Mouse (Mus musculus) induced T-regulatory cell, adult 2 months (primary cell): ENCODE data around the gene Ptprf.

Experiments
- DNase-seq: peaks from one replicate; pipeline ENCODE4 v3.0.0-alpha.2; 2012; ENCODE audit warnings: low read depth

Gene Ptprf

GRCm38 (mm10) chr4:118257416-118257815 is 33.8 kb downstream of the Ptprf start:
- peak; percentile 2 for DNase-seq

DNA sequence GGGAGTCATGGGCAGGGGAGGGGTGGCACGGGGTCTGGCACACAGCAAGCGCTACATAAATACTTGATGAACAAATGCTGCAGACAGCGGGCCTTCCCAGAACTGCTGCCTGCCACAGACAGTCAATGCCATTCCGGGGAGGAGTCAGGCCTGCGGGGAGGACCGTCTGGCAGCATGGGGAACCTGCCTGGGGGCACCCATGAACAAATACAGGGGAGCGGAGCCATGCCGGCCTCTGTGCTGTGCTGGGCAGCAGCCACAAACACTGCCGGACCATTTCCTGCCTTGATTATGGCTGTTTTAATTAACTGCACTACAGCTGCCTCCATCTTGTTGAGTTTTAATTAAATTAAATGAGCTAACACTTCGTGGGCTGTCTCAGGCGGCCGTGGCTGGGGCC is 35.0 kb downstream of the Ptprf start:
- no peak for DNase-seq

DNA sequence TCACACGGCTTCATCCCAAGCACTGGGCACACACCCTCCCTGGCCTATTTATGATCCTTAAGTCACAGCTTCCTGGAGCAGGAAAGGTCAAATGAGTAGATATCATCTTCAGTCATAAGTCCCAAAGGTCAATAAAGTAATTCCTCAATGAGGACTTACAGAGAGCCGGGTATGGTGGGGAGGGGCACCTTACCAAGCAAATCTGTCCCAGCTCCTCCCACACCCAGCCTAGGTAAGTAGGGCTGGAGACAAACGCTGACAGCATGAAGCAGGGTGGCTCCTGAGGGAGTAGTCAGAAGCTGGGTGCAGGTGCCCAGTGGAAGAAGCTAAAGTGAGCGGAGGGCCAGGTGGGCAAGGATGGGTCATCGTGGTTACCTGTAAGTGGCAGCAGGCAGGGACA is 36.3 kb downstream of the Ptprf start:
- DNase-seq: no peak

- DNase-seq: no peak
Observed at GRCm38 (mm10) chr4:118247323-118247722, 43.9 kb downstream of the Ptprf start.

DNA sequence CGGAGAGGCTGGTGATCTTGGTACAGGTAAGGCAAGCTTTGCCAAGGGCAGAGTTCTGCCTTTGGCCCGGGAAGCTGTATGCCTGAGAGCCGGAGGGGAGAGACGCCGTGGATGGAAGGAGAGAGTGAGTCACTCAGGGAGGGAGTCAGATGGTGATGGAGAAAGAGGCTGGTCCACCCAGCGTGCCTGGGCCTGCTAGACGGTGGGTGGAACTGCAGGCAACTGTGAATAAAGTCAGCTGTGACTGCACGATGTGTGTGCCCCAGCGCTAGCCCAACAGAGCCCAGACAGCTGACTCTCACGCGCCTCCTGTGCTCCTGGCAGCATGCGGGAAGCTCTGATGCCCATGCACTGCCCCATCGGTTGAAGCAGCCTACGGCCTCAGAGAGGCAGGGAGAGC is 45.4 kb downstream of the Ptprf start:
- DNase-seq: no peak

DNA sequence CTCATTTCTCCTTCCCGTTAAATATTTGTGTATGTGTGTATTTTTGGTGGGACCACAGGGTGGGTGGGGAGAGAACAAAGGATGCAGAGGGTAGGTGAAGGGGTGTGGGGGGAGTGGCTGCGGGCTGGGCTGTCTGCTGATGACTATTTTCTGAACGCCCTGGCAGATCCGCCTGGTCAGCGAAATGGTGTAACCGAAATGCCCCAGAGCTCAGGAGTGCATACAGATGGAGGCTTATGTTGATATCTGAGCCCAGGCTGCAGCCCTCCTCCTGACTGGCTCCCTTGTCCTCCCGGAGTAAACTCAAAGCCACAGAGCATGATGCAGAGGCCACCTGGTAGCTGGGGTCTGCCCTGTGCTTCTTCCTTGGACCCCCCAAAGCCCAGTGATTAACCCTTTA is 47.4 kb downstream of the Ptprf start:
- DNase-seq: no peak

- no peak for DNase-seq
Observed at GRCm38 (mm10) chr4:118243298-118243697, 47.9 kb downstream of the Ptprf start.

GRCm38 (mm10) chr4:118239960-118240689 is 51.1 kb downstream of the Ptprf start:
- DNase-seq: no peak

DNA sequence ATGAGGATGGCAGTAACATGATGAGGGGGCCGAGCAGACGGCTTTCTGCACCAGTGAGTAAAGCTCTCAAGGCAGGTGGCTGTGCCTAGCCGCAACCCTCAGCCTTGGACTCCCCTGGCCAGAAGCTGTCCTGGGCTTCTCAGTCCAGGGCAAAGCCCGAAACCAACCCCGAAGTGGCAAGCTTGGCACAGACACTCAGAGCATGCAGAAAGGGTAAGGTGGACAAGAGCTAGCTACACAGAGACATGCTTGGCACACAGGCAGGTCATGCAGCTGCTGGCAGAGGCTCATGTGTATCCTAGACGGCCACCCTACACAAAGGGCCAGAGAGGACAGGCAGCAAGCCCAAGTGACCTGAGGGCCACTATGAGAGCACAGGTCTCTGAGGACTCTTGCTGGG is 52.5 kb downstream of the Ptprf start:
- DNase-seq: no peak

DNA sequence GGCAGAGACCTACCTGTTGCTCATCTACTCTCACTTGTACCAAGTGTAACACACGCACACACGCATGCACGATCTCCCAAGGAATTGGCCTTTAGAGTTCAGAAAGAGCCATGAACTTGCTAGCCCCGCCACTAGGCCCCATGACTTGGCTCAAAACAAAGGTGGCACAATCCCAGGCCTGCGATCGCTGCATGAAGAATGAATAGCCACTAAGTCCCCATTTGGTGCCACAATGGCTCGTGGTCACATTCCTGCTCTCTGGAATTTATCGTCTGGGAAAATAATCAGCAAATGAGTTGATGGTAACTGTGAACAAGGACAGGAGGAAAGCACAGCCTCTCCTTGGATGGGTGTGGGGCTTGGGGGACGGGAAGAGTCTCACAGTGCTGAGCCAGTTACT is 54.3 kb downstream of the Ptprf start:
- no peak for DNase-seq

GRCm38 (mm10) chr4:118234711-118235388 is 56.4 kb downstream of the Ptprf start:
- no peak for DNase-seq

GRCm38 (mm10) chr4:118233886-118234285 is 57.3 kb downstream of the Ptprf start:
- no peak for DNase-seq

GRCm38 (mm10) chr4:118231861-118232260 is 59.3 kb downstream of the Ptprf start:
- DNase-seq: no peak

DNA sequence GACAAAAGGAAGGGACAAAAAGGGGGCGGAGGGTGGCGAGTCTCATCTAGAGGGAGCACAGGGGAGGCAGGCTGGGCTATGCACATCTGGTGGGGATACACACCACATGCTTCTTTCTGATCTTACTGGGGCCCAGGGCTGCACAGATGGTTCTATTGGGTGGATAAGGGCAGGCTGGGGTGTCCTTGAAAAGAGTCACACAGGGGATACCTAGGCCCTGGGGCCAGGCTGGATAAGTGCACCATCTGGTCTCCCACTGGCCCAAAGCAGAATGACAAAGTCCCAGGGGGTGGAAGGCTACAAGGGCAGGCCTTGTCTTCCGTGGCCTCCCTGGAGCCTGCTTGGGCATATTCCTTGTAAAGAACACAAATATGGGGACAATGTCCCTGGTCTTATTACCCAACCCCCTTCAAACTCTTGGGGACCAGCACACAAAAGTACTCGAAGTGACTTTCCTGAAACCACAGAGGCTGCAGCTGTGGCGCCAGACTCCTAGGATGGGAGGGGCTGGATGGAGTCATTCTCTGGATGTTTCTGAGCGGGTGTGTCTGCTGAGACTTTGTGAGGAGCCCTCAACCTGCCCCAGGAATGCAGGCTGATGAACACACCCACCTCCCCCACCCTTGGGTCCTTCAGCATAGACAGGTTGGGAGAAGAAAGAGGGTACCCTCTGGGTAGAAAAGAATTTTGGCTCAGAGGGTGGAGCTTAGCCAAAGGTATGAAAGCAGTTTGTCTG is 62.0 kb downstream of the Ptprf start:
- no peak for DNase-seq

GRCm38 (mm10) chr4:118227398-118227797 is 63.8 kb downstream of the Ptprf start:
- no peak for DNase-seq

GRCm38 (mm10) chr4:118221261-118221660 is 69.9 kb downstream of the Ptprf start:
- DNase-seq: no peak

DNA sequence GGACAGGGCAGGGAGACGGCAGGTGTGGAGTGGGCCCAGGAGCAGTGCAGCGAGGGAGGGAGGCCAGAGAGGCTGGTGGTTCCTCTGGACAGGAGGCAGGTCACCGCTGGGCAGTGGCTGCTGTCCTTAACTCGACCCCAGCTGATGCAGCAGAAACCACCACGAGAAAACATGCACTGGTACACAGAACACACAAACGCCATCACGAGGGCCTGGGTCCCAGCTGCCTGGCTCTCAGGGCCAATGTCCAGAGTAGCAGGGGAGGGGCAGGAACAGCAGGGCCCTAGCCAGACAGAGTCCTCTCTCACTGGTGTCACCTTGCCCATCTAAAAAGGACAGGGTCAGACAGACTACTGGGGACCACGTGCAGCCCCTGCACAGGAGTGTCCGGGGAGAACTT is 70.4 kb downstream of the Ptprf start:
- DNase-seq: no peak

DNA sequence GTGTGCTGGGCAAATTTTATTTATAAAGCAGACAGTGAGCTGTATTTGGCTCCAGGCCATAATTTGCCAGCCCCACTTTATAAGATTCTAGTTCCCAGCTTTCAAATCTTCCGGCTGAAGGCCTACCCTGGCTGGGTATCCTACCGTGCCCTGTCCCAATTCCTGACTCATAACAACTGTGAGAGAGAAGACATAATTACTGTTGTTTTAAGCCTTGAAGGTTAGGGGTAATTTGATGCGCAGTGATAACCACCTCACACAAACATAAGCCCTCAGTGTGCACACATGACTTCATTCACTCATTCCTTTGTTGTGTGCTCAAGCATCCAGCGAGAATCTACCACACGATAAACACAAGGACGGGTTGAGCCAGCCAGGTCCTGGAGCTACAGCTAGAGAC is 71.7 kb downstream of the Ptprf start:
- DNase-seq: no peak

- DNase-seq: no peak
Observed at GRCm38 (mm10) chr4:118218521-118218920, 72.7 kb downstream of the Ptprf start.

GRCm38 (mm10) chr4:118216726-118217595 is 74.2 kb downstream of the Ptprf start:
- DNase-seq: peak; percentile 57

- DNase-seq: no peak
Observed at GRCm38 (mm10) chr4:118214891-118215290, 76.3 kb downstream of the Ptprf start.
